Mouse (Mus musculus) liver, embryonic 13.5 days (tissue): ENCODE measurements around the gene Anxa9. TPM values are rescaled to one million over a fixed set of nuclear protein-coding genes. Genes with fewer than 3 reads are reported as not detected.
"Not testable (repeated sequence)": the region's sequence is repeated elsewhere in the genome, so short reads cannot be mapped to it uniquely, and the experiment has no call there.

Experiments
- ATAC-seq: fragments of 200-750 bp; cut with Nextera tagmentation; 2 replicates; pipeline ENCODE4 v1.8.0; 2017; ENCODE audit warnings: low read depth, mild to moderate bottlenecking, moderate number of reproducible peaks, moderate library complexity
- DNase-seq: peaks from one replicate; pipeline ENCODE4 v3.0.0; 2022
- H3K27ac ChIP-seq: fragments of 300-500 bp; sonication (generic); 2 replicates; pipeline ENCODE4 v1.5.1; 2015; ENCODE audit warnings: moderate library complexity, mild to moderate bottlenecking, inconsistent platforms
- H3K27me3 ChIP-seq: fragments of 300-500 bp; sonication (generic); 2 replicates; pipeline ENCODE4 v1.6.1; 2015; ENCODE audit warnings: mild to moderate bottlenecking, inconsistent platforms
- H3K36me3 ChIP-seq: fragments of 300-500 bp; sonication (generic); 2 replicates; pipeline ENCODE4 v1.6.1; 2015; ENCODE audit warnings: mild to moderate bottlenecking, inconsistent platforms
- H3K4me1 ChIP-seq: fragments of 300-500 bp; sonication (generic); replicated peaks from 2 replicates; pipeline ENCODE4 v1.6.1; 2015; ENCODE audit warnings: inconsistent platforms
- H3K4me2 ChIP-seq: fragments of 300-500 bp; sonication (generic); 2 replicates; pipeline ENCODE4 v1.6.1; 2015; ENCODE audit warnings: inconsistent platforms, mild to moderate bottlenecking, moderate library complexity
- H3K4me3 ChIP-seq: fragments of 300-500 bp; sonication (generic); replicated peaks from 2 replicates; pipeline ENCODE4 v1.5.1; 2015; ENCODE audit warnings: mild to moderate bottlenecking, inconsistent platforms
- H3K9ac ChIP-seq: fragments of 300-500 bp; sonication (generic); 2 replicates; pipeline ENCODE4 v1.6.1; 2015; ENCODE audit warnings: mild to moderate bottlenecking, inconsistent platforms
- H3K9me3 ChIP-seq: fragments of 300-500 bp; sonication (generic); replicated peaks from 2 replicates; pipeline ENCODE4 v1.6.1; 2016; ENCODE audit warnings: inconsistent platforms
- WGBS: fragments of 180-500 bp; shearing (Covaris S2); methylation state at CpG from one replicate; pipeline ENCODE4 v1.1.7; 2015; ENCODE audit not compliant: insufficient replicate concordance; 5-methylcytosine and 5-hydroxymethylcytosine counted together
- polyA plus RNA-seq: library from polyadenylated mRNA; unstranded; fragments of >200 nt; fragmentation: Nextera tagmentation; extraction: Ambion mirVana; gene quantifications from 2 replicates; pipeline ENCODE4 v1.2.1, GENCODE M21; 2015

Gene Anxa9
- 3.0 and 3.1 TPM in 2 replicates for polyA plus RNA-seq

DNA sequence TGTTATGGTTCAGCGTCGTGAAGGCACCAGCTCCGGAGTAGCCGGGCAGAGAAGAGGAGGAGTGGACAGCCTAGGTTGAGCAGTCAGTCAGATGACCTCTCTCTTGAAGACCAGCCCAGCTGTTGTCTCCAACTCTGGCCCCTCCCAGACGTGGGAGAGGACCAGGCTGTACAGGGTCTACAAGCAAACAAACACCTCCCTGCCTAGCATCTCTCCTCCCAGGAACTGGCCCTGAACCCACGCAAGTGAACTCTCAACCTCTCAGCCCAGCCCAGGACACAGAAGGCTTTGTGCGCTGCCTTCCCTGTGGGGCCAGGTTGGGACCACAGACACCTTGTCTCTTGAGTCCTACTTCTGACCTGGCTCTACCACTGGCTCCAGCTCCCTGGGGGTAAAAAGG lies at the start of gene Anxa9:
TSS of gene Anxa9 (minus strand) at position 77 of the 400 bp plus-strand sequence.
- DNase-seq (no peak), ATAC-seq (no peak)
- peaks cover 10% of the 10 kb centered on the region for H3K36me3 ChIP-seq
- H3K9me3 ChIP-seq, result no peaks in the 10 kb centered on the region
- no peaks in the 10 kb centered on the region for H3K27me3 ChIP-seq
- no peak within 1 kb of the TSS for H3K4me3 ChIP-seq
- WGBS, result 64% methylated on average over 7 of the region's 7 CpGs
- H3K4me2 ChIP-seq, result no peak within 1 kb of the TSS
- no peak within 1 kb of the TSS for H3K27ac ChIP-seq
- H3K9ac ChIP-seq, result no peak within 1 kb of the TSS
- peaks cover 28% of the 10 kb centered on the region for H3K4me1 ChIP-seq

DNA sequence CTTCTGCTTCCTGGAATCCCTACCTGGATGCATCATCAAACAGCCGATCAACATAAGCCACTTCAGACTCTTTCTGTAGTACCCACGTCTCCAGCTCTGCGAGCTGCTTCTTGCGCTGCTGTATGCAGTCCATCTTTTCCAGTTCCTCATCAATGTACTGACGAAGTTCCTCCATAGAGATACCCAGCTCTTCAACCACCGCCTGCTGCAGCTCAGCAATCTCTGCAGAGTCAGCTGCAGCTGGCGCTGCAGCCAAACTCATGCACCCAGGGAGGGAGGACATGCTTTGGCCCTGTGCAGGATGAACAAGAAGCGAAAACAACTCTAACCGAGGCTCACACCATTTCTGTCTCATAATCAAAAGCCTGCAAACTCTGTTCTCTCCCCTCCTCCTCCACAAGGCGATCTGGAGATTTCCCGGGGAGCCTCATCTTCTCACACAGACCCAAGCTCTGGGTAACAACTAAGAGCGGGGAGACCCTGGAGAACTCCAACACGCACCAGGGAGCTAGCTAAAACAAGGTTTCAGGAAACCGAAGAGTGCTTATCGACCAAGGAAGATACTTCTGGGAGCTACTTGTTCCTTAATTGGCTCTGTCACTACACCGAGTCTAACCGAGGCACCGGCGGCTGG lies 49.1 kb upstream of the Anxa9 start:
- Histone ChIP-seq H3K36me3 (peaks cover 28% of the 10 kb centered on the region), H3K4me1 (peaks cover 35% of the 10 kb centered on the region), H3K4me2 (peak overlapping the region; percentile 67), H3K4me3 (peak overlapping the region; percentile 69), H3K9ac (peak overlapping the region; percentile 76; the same call in 1 of the 2 replicates)
- H3K27me3 ChIP-seq, DNase-seq, H3K9me3 ChIP-seq, H3K27ac ChIP-seq: not testable (repeated sequence)
- ATAC-seq, result 0 out of 2 replicates have a peak, but pooled peaks have one; percentile 5
- 19% methylated on average over 10 of the region's 19 CpGs for WGBS

DNA sequence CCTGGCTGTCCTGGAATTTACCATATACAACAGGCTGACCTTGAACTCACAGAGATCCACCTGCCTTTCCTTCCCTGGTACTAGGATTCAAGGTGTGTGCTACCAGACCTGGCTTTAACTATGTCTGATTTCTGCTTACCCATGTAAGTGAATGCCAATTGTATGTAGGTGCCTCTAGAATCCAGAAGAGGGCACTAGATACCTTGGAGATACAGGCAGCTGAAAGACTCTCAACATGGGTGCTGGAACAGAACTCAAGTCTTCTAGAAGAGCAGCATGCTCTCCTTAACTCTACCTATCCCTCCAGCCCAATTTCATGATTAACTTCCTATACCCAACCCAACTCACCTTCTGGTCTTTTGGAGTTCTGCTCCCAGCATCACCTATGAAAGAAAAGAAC lies 42.5 kb upstream of the Anxa9 start:
- Histone ChIP-seq H3K4me1 (no peaks in the 10 kb centered on the region), H3K9ac (no peak overlapping the region), H3K27ac (no peak overlapping the region), H3K36me3 (peaks cover 82% of the 10 kb centered on the region), H3K4me2 (no peak overlapping the region), H3K9me3 (no peaks in the 10 kb centered on the region), H3K27me3 (no peaks in the 10 kb centered on the region), H3K4me3 (no peak overlapping the region)
- DNase-seq, result peak; percentile 19
- no peak for ATAC-seq

GRCm38 (mm10) chr3:95348343-95348742 lies 41.4 kb upstream of the Anxa9 start:
- H3K4me2 ChIP-seq, H3K27ac ChIP-seq, H3K27me3 ChIP-seq, H3K9ac ChIP-seq, ATAC-seq, H3K4me3 ChIP-seq, DNase-seq, H3K4me1 ChIP-seq, H3K9me3 ChIP-seq: not testable (repeated sequence)
- peaks cover 82% of the 10 kb centered on the region for H3K36me3 ChIP-seq
- 87% methylated on average over 5 of the region's 5 CpGs for WGBS

- no peaks in the 10 kb centered on the region for H3K27me3 ChIP-seq
- peaks cover 81% of the 10 kb centered on the region for H3K36me3 ChIP-seq
- no peak for ATAC-seq
- DNase-seq, result no peak
- no peaks in the 10 kb centered on the region for H3K4me1 ChIP-seq
- H3K4me2 ChIP-seq, result no peak overlapping the region
- H3K4me3 ChIP-seq, result no peak overlapping the region
- no peaks in the 10 kb centered on the region for H3K9me3 ChIP-seq
- no peak overlapping the region for H3K9ac ChIP-seq
- 87% methylated on average over 7 of the region's 7 CpGs for WGBS
- no peak overlapping the region for H3K27ac ChIP-seq
These were observed 39.5 kb upstream of the Anxa9 start for GRCm38 (mm10) chr3:95346454-95346853.

GRCm38 (mm10) chr3:95343356-95344000 lies 36.5 kb upstream of the Anxa9 start:
- H3K9me3 ChIP-seq, H3K4me3 ChIP-seq, H3K4me2 ChIP-seq, H3K9ac ChIP-seq, H3K27ac ChIP-seq, H3K4me1 ChIP-seq, DNase-seq, H3K27me3 ChIP-seq, ATAC-seq: not testable (repeated sequence)
- WGBS, result 87% methylated on average over 9 of the region's 9 CpGs
- peaks cover 91% of the 10 kb centered on the region for H3K36me3 ChIP-seq

DNA sequence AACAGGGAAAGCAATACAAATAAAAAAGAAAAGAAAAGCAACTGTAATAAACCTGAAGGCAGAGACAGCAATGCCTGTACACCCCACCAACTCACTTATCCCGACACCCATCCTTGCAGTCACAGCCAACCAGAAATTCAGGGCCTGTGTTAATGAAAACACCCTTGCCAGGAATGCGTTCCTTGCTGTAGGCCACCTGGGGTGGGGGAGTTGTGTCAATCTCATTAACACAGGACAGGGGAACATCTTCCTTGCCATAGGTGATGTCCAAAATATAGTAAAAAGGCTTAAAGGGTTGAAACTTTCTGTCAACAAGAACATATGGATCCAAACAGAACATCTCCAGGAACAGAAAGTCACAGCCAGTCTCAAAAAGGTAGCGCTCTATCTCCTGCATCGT lies 31.3 kb upstream of the Anxa9 start:
- Histone ChIP-seq H3K9me3 (no peaks in the 10 kb centered on the region), H3K9ac (no peak overlapping the region), H3K36me3 (peaks cover 94% of the 10 kb centered on the region), H3K4me3 (no peak overlapping the region), H3K4me1 (no peaks in the 10 kb centered on the region), H3K4me2 (no peak overlapping the region), H3K27me3 (no peaks in the 10 kb centered on the region), H3K27ac (no peak overlapping the region)
- DNase-seq (no peak), ATAC-seq (no peak)
- 85% methylated on average over 4 of the region's 4 CpGs for WGBS

GRCm38 (mm10) chr3:95337345-95337744 lies 30.4 kb upstream of the Anxa9 start:
- peaks cover 94% of the 10 kb centered on the region for H3K36me3 ChIP-seq
- H3K9me3 ChIP-seq, result no peaks in the 10 kb centered on the region
- no peak overlapping the region for H3K27ac ChIP-seq
- ATAC-seq (no peak), DNase-seq (no peak)
- no peak overlapping the region for H3K4me2 ChIP-seq
- H3K27me3 ChIP-seq, result no peaks in the 10 kb centered on the region
- H3K9ac ChIP-seq, result no peak overlapping the region
- WGBS, result 84% methylated on average over 4 of the region's 4 CpGs
- H3K4me3 ChIP-seq, result no peak overlapping the region
- no peaks in the 10 kb centered on the region for H3K4me1 ChIP-seq

DNA sequence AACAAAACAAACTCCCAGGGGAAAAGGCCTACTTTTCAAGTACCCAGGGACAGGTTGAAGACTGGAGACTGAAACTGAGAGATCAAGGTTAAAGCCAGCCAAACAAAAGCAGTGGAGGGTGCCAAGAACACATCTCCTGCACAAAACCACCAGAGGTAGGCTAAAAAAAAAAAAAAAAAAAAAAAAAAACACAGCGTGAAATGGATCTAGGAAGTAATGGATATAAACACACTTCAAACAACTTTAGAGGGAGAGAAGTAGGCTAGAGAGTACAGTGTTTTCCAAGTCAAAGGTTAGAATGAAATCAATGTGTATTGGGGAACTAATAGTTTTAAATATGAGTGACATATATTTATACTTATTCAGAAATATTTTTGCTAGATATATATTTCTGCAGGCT lies 24.6 kb upstream of the Anxa9 start:
- ATAC-seq, result no peak
- Histone ChIP-seq H3K4me2 (no peak overlapping the region), H3K36me3 (peaks cover 85% of the 10 kb centered on the region), H3K27me3 (no peaks in the 10 kb centered on the region), H3K9me3 (no peaks in the 10 kb centered on the region), H3K4me1 (no peaks in the 10 kb centered on the region), H3K9ac (no peak overlapping the region), H3K27ac (no peak overlapping the region), H3K4me3 (no peak overlapping the region)
- no peak for DNase-seq
- 67% methylated on average over 1 of the region's 1 CpGs for WGBS

- 68% methylated on average over 1 of the region's 1 CpGs for WGBS
- Histone ChIP-seq H3K9ac (no peak overlapping the region), H3K36me3 (peaks cover 91% of the 10 kb centered on the region), H3K4me3 (no peak overlapping the region), H3K9me3 (no peaks in the 10 kb centered on the region), H3K27ac (no peak overlapping the region), H3K4me1 (0 out of 2 replicates have a peak, but pooled peaks cover under 1% of the 10 kb centered on the region), H3K27me3 (no peaks in the 10 kb centered on the region), H3K4me2 (no peak overlapping the region)
- no peak for DNase-seq
- no peak for ATAC-seq
These were observed 21.9 kb upstream of the Anxa9 start for GRCm38 (mm10) chr3:95328803-95329404.

DNA sequence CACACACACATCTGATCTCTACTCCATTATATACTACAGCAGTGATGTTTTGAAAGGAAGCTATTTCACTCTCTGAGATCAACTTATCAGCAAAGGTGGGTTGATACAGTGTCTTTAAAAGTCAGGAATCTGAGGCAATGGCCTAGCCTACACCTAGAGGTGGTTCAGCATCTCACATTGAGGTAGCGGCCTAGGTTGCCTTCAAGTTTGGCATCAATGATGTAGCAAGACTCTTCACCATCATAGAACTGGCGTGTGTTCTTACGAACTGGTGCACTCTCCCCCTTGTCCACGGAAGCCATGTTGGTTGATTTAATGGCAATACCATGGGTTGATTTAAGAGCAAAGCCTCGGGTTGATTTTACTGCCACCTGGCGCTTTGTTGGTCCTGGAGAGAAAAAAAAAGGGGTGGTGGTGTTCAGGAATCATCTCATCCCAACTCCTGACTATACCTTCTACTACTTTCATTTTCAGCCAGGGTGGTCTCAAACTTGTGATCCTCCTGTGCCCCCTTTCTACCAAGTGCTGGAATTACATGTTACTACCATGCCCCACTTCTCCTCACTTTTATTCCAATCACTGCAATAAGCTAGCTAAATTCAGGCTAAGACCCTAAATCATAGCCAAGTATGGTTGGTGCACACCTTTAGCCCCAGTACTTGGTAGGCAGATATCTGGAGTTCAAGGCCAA lies 17.6 kb upstream of the Anxa9 start:
- ATAC-seq (no peak), DNase-seq (no peak)
- Histone ChIP-seq H3K36me3 (peaks cover 94% of the 10 kb centered on the region), H3K4me1 (peaks cover 21% of the 10 kb centered on the region), H3K9ac (no peak overlapping the region), H3K4me2 (no peak overlapping the region), H3K9me3 (no peaks in the 10 kb centered on the region), H3K27me3 (no peaks in the 10 kb centered on the region), H3K27ac (no peak overlapping the region), H3K4me3 (no peak overlapping the region)
- 80% methylated on average over 6 of the region's 6 CpGs for WGBS
